26 mouse cellular contexts compared by ENCODE assay signal in the genomic region with DNA sequence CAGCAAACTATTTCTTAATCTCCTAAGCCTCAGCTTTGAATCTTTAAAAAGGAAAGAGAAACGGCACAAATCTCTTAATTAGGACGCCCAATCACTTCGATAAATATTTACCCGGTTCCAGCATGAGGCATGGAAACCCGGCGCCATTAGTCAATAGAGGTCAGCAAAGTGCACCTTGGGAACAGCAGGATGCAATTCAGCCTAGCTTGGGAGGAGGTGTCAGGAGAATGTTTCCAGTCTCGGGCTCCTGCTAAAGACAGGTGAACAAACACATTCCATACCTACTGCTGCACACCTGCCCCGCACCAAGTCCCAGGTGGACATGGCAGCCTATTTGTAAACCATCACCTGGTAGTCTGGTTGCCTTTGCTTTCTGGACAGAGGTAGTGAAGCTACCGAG. TPM values are rescaled to one million over a fixed set of nuclear protein-coding genes. Genes with fewer than 3 reads are reported as not detected.
A peak's percentile ranks its signal among the peaks of the same experiment; 100 is the strongest.
DNase-seq lines count a peak whose midpoint lies in the region; ATAC-seq and TF ChIP-seq lines count a peak whose summit lies in the region.
"Had no signal": no experiment of that assay in that cellular context is flagged by ENCODE, and none has a peak within 500 bp of the region (broad histone marks: within the 10 kb centered on the region; RNA-seq: fewer than 3 reads in every experiment).

No protein-coding gene starts in this region.

- H3K36me3 ChIP-seq in intestine, postnatal 0 days (ENCODE audit: control insufficient read depth, insufficient read depth) = no peaks in the 10 kb centered on the region
- no peaks in the 10 kb centered on the region for H3K36me3 ChIP-seq in intestine, embryonic 15.5 days
- H3K36me3 ChIP-seq in E14TG2a.4 (ENCODE audit: insufficient read depth, low read length) = no peaks in the 10 kb centered on the region
- H3K36me3 ChIP-seq in hindbrain, postnatal 0 days (ENCODE audit: insufficient read depth, low read length) = no peaks in the 10 kb centered on the region
- no peaks in the 10 kb centered on the region for H3K36me3 ChIP-seq in hindbrain, embryonic 13.5 days
- no peaks in the 10 kb centered on the region for H3K36me3 ChIP-seq in midbrain, embryonic 11.5 days (ENCODE audit: control insufficient read depth, insufficient read depth, low read length)
- H3K36me3 ChIP-seq: embryonic facial prominence, embryonic 12.5 days; hindbrain, embryonic 15.5 days; limb, embryonic 15.5 days; midbrain, embryonic 15.5 days; neural tube, embryonic 15.5 days had no signal

- no peak overlapping the region for H3K9ac ChIP-seq in intestine, postnatal 0 days (ENCODE audit: low read depth, low read length)
- no peak overlapping the region for H3K9ac ChIP-seq in intestine, embryonic 15.5 days
- H3K9ac ChIP-seq in hindbrain, postnatal 0 days (replicated peaks; ENCODE audit: low read length) = no peak overlapping the region
- no peak overlapping the region for H3K9ac ChIP-seq in hindbrain, embryonic 13.5 days
- no peak overlapping the region for H3K9ac ChIP-seq in midbrain, embryonic 11.5 days (ENCODE audit: low read length)
- H3K9ac ChIP-seq: embryonic facial prominence, embryonic 12.5 days; hindbrain, embryonic 15.5 days; limb, embryonic 15.5 days; midbrain, embryonic 15.5 days; neural tube, embryonic 15.5 days had no signal

- no peak overlapping the region for H3K4me3 ChIP-seq in intestine, postnatal 0 days (ENCODE audit: low read depth, low read length)
- no peak overlapping the region for H3K4me3 ChIP-seq in intestine, embryonic 15.5 days (replicated peaks)
- peak overlapping the region; percentile 17; the same call in 1 of the 2 replicates for H3K4me3 ChIP-seq in E14TG2a.4 (replicated peaks; ENCODE audit: low read length)
- H3K4me3 ChIP-seq in hindbrain, postnatal 0 days (ENCODE audit: low read length) = no peak overlapping the region
- no peak overlapping the region for H3K4me3 ChIP-seq in hindbrain, embryonic 13.5 days
- no peak overlapping the region for H3K4me3 ChIP-seq in midbrain, embryonic 11.5 days (ENCODE audit: low read depth, low read length)
- H3K4me3 ChIP-seq: embryonic facial prominence, embryonic 12.5 days; hindbrain, embryonic 15.5 days; left cerebral cortex, adult 2 months; limb, embryonic 15.5 days; midbrain, embryonic 15.5 days; neural tube, embryonic 15.5 days had no signal

- DNase-seq in ZHBTc4 (ENCODE audit: low read depth, low spot score) = peak; percentile 43
- peak; percentile 59 for DNase-seq in forelimb bud, embryonic 11.5 days (ENCODE audit: low read depth, low spot score)
- no peak for DNase-seq in hindbrain, postnatal 0 days (ENCODE audit: low spot score)
- no peak for DNase-seq in midbrain, embryonic 11.5 days (ENCODE audit: low spot score, missing footprints)
- DNase-seq: adrenal gland, postnatal 10 days; cerebellum, postnatal 36 days; gastrocnemius, postnatal 25 days; heart, adult 11 months; heart, postnatal 36 days; kidney, postnatal 14 days; retina, postnatal 1 day; right cerebral cortex, postnatal 14 days had no signal

- H3K4me2 ChIP-seq in intestine, postnatal 0 days (replicated peaks; ENCODE audit: low read depth) = no peak overlapping the region
- H3K4me2 ChIP-seq in intestine, embryonic 15.5 days (replicated peaks) = no peak overlapping the region
- H3K4me2 ChIP-seq in hindbrain, postnatal 0 days (ENCODE audit: low read depth, low read length) = no peak overlapping the region
- no peak overlapping the region for H3K4me2 ChIP-seq in hindbrain, embryonic 13.5 days
- H3K4me2 ChIP-seq in midbrain, embryonic 11.5 days = no peak overlapping the region
- H3K4me2 ChIP-seq: embryonic facial prominence, embryonic 12.5 days; heart, embryonic 11.5 days; hindbrain, embryonic 15.5 days; limb, embryonic 15.5 days; midbrain, embryonic 15.5 days; neural tube, embryonic 15.5 days had no signal

- H3K9me3 ChIP-seq in intestine, postnatal 0 days (ENCODE audit: control insufficient read depth) = no peaks in the 10 kb centered on the region
- H3K9me3 ChIP-seq in intestine, embryonic 15.5 days = no peaks in the 10 kb centered on the region
- 0 out of 2 replicates have a peak, but pooled peaks cover 6% of the 10 kb centered on the region for H3K9me3 ChIP-seq in E14TG2a.4 (ENCODE audit: low read length)
- no peaks in the 10 kb centered on the region for H3K9me3 ChIP-seq in hindbrain, postnatal 0 days (ENCODE audit: low read length)
- no peaks in the 10 kb centered on the region for H3K9me3 ChIP-seq in hindbrain, embryonic 13.5 days
- no peaks in the 10 kb centered on the region for H3K9me3 ChIP-seq in midbrain, embryonic 11.5 days (ENCODE audit: control insufficient read depth, low read length)
- H3K9me3 ChIP-seq: embryonic facial prominence, embryonic 12.5 days; hindbrain, embryonic 15.5 days; limb, embryonic 15.5 days; midbrain, embryonic 15.5 days; neural tube, embryonic 15.5 days had no signal

- H3K4me1 ChIP-seq in intestine, postnatal 0 days (replicated peaks; ENCODE audit: control insufficient read depth, insufficient read depth, low read length) = peaks cover 31% of the 10 kb centered on the region; the same call in 1 of the 2 replicates
- peaks cover 37% of the 10 kb centered on the region for H3K4me1 ChIP-seq in intestine, embryonic 15.5 days (replicated peaks)
- H3K4me1 ChIP-seq in E14TG2a.4 (replicated peaks; ENCODE audit: low read depth, low read length) = peaks cover 76% of the 10 kb centered on the region
- peaks cover 17% of the 10 kb centered on the region for H3K4me1 ChIP-seq in hindbrain, postnatal 0 days (ENCODE audit: insufficient read depth, low read length)
- peaks cover 59% of the 10 kb centered on the region for H3K4me1 ChIP-seq in hindbrain, embryonic 13.5 days (replicated peaks)
- peaks cover 37% of the 10 kb centered on the region for H3K4me1 ChIP-seq in midbrain, embryonic 11.5 days (ENCODE audit: control insufficient read depth, insufficient read depth, low read length)

- no peak for ATAC-seq in intestine, postnatal 0 days
- no peak for ATAC-seq in intestine, embryonic 15.5 days
- ATAC-seq in hindbrain, postnatal 0 days = no peak
- no peak for ATAC-seq in hindbrain, embryonic 13.5 days (ENCODE audit: low FRiP score)
- ATAC-seq in midbrain, embryonic 11.5 days (ENCODE audit: low FRiP score) = no peak
- ATAC-seq: forebrain, embryonic 14.5 days; intestine, embryonic 16.5 days; midbrain, embryonic 15.5 days had no signal

- 25% methylated on average over 9 of the region's 9 CpGs for WGBS in intestine, postnatal 0 days
- 25% methylated on average over 9 of the region's 9 CpGs for WGBS in intestine, embryonic 15.5 days
- WGBS in hindbrain, postnatal 0 days = 24% methylated on average over 9 of the region's 9 CpGs
- 22% methylated on average over 9 of the region's 9 CpGs for WGBS in hindbrain, embryonic 13.5 days
- 14% methylated on average over 9 of the region's 9 CpGs for WGBS in midbrain, embryonic 11.5 days

- 0 out of 2 replicates have a peak, but pooled peaks cover 5% of the 10 kb centered on the region for H3K27me3 ChIP-seq in intestine, postnatal 0 days (replicated peaks; ENCODE audit: control insufficient read depth, insufficient read depth, low read length)
- no peaks in the 10 kb centered on the region for H3K27me3 ChIP-seq in intestine, embryonic 15.5 days (replicated peaks)
- peaks cover 21% of the 10 kb centered on the region for H3K27me3 ChIP-seq in E14TG2a.4 (ENCODE audit: insufficient read depth, low read length)
- peaks cover 6% of the 10 kb centered on the region; the same call in 1 of the 2 replicates for H3K27me3 ChIP-seq in hindbrain, postnatal 0 days (ENCODE audit: insufficient read depth, low read length)
- peaks cover 48% of the 10 kb centered on the region for H3K27me3 ChIP-seq in hindbrain, embryonic 13.5 days
- H3K27me3 ChIP-seq in midbrain, embryonic 11.5 days (ENCODE audit: control insufficient read depth, insufficient read depth, low read length) = peaks cover 34% of the 10 kb centered on the region

- peak; percentile 37 for TF ChIP-seq CTCF in intestine, postnatal 0 days (IDR thresholded peaks at IDR 0.05; ENCODE audit: low read depth)
- no peak for TF ChIP-seq CTCF in E14TG2a.4 (conservative IDR thresholded peaks at IDR 0.05; ENCODE audit: low read length)
- TF ChIP-seq CTCF in hindbrain, postnatal 0 days (IDR thresholded peaks at IDR 0.05; ENCODE audit: low read depth) = no peak

- H3K27ac ChIP-seq in intestine, postnatal 0 days (ENCODE audit: low read depth, low read length) = no peak overlapping the region
- no peak overlapping the region for H3K27ac ChIP-seq in intestine, embryonic 15.5 days
- no peak overlapping the region for H3K27ac ChIP-seq in hindbrain, postnatal 0 days
- H3K27ac ChIP-seq in hindbrain, embryonic 13.5 days = no peak overlapping the region
- no peak overlapping the region for H3K27ac ChIP-seq in midbrain, embryonic 11.5 days (ENCODE audit: low read depth, low read length)
- H3K27ac ChIP-seq: embryonic facial prominence, embryonic 12.5 days; hindbrain, embryonic 15.5 days; left cerebral cortex, adult 2 months; limb, embryonic 15.5 days; macrophage; midbrain, embryonic 15.5 days; neural tube, embryonic 15.5 days had no signal

RNA-seq across cellular contexts. Expression of gene Tle3, which starts 6.1 kb away (rescaled TPM):
- 24.3 and 28.6 TPM in 2 replicates for polyA plus RNA-seq in intestine, postnatal 0 days (2015; fragmentation: Nextera tagmentation; extraction: Ambion mirVana)
- polyA plus RNA-seq in intestine, embryonic 15.5 days (2015; fragmentation: Nextera tagmentation; extraction: Ambion mirVana) = 18.6 and 20.3 TPM in 2 replicates
- 74.1 and 81.3 TPM in 2 replicates for total RNA-seq in hindbrain, postnatal 0 days (2014; rRNA removed)
- 15.5 and 17.7 TPM in 2 replicates for polyA plus RNA-seq in hindbrain, postnatal 0 days (2015; fragmentation: Nextera tagmentation; extraction: Ambion mirVana)
- polyA plus RNA-seq in hindbrain, embryonic 13.5 days (2015; fragmentation: Nextera tagmentation; extraction: Ambion mirVana) = 31.0 and 32.3 TPM in 2 replicates
- 38.2 and 38.9 TPM in 2 replicates for polyA plus RNA-seq in midbrain, embryonic 11.5 days (2014; fragmentation: Nextera tagmentation; extraction: Ambion mirVana)

Comparison
In these comparisons a context has a peak if more than half of its experiments do, and no peak if none do; other contexts are left out.
1. DNase-seq: peak in ZHBTc4 (single experiment) and forelimb bud, embryonic 11.5 days (single experiment); none in hindbrain, postnatal 0 days (single experiment) and midbrain, embryonic 11.5 days (single experiment).